Mouse (Mus musculus): ENCODE data around the gene Txndc5.

DNA sequence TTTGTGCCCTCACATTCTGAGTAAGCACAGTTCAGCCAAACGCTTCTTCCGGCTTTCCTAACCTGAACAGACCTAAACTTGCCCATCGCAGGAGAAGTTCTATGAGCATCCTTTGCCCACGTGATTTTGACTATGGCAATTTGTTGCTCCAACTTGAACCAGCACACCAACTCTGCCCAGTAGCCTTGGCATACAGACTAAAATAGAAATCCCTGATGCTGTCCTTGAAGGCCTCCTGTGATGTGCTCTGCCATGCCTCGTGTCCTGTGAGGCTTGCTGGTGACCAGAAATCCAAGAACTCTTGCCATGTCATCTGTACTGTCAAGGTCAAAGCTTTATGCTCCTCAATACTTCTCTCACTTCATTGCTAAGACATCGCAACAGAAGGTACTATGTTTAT is 952 bp upstream of the Txndc5 start:
- no peak for TF ChIP-seq CTCF (conservative IDR thresholded peaks at IDR 0.05; ENCODE audit: low read length)
- no peak for TF ChIP-seq POU5F1 (IDR thresholded peaks at IDR 0.05; ENCODE audit: borderline replicate concordance, low read length)
- no peak for TF ChIP-seq NANOG (IDR thresholded peaks at IDR 0.05; ENCODE audit: borderline replicate concordance, low read length)

Data from E14TG2a.4 (cell line).